ENCODE assay signal across 21 mouse cellular contexts in the genomic region with DNA sequence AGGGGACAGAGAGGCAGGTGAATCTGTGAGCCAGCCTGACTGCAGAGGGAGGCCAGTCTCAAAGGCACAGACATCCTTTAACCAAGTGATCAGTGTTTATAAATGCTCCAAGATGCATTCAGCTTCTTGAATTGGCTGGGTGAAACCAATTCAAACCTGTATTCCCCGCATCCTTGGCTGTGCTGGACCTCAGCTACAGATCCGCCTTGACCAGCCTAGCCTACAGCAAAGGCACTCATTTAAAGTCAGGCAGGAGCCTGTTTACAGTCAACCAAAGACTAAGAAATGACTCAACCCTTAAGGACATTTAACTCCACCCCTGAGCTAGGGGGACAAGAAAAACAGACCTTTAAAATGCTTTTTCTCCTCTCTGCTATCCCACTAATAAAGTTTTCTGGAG. TPM values are rescaled to one million over a fixed set of nuclear protein-coding genes. Genes with fewer than 3 reads are reported as not detected.
DNase-seq lines count a peak whose midpoint lies in the region; ATAC-seq and TF ChIP-seq lines count a peak whose summit lies in the region.
"Had no signal": no experiment of that assay in that cellular context is flagged by ENCODE, and none has a peak within 500 bp of the region (broad histone marks: within the 10 kb centered on the region; RNA-seq: fewer than 3 reads in every experiment).

No protein-coding gene starts in this region.

- in situ Hi-C loops in CH12.LX (cut with MboI; ENCODE audit: low pct_ligation_motif_present, low pct_unique_long_range_greater_than_20kb, low sequenced_read_pairs): no loop called here

- no peak overlapping the region for H3K9ac ChIP-seq in kidney, embryonic 14.5 days (ENCODE audit: low read depth, low read length)
- H3K9ac ChIP-seq in CH12.LX (ENCODE audit: insufficient read depth, low read depth): no peak overlapping the region
- H3K9ac ChIP-seq: forebrain, embryonic 12.5 days; heart, embryonic 15.5 days had no signal

- no peak for ATAC-seq in kidney, embryonic 14.5 days (ENCODE audit: low FRiP score, low TSS enrichment)
- ATAC-seq in erythroblast, adult 5-6 weeks (replicated peaks; ENCODE audit: low FRiP score, poor library complexity, severe bottlenecking): 0 out of 2 replicates have a peak, but pooled peaks have one; percentile 25
- ATAC-seq: hindbrain, postnatal 0 days; intestine, postnatal 0 days; lung, postnatal 0 days; midbrain, embryonic 16.5 days had no signal

- intact Hi-C loops in left cerebral cortex, postnatal 10 days (cut with DNase I): no loop called here

- TF ChIP-seq CTCF in CH12.LX (conservative IDR thresholded peaks at IDR 0.05 in 1 of 2, IDR thresholded peaks at IDR 0.05 in 1 of 2; ENCODE audit: low read depth in 2 of 2, low read length in 2 of 2): no peak

- peaks cover 38% of the 10 kb centered on the region for H3K79me2 ChIP-seq in CH12.LX (replicated peaks; ENCODE audit: control insufficient read depth, extremely low read depth, insufficient read depth, poor library complexity, severe bottlenecking)

- H3K27me3 ChIP-seq in kidney, embryonic 14.5 days (ENCODE audit: control insufficient read depth, insufficient read depth, low read length): no peaks in the 10 kb centered on the region
- H3K27me3 ChIP-seq in CH12.LX (replicated peaks): no peaks in the 10 kb centered on the region
- H3K27me3 ChIP-seq: forebrain, embryonic 12.5 days; heart, embryonic 15.5 days had no signal

- no peak for TF ChIP-seq RAD21 in CH12.LX (IDR thresholded peaks at IDR 0.05; ENCODE audit: low read depth, low read length)

- peaks cover 18% of the 10 kb centered on the region for H3K36me3 ChIP-seq in kidney, embryonic 14.5 days (ENCODE audit: control insufficient read depth, insufficient read depth, low read length)
- H3K36me3 ChIP-seq in CH12.LX (replicated peaks in 1 of 2; ENCODE audit: control insufficient read depth in 1 of 2, insufficient read depth in 1 of 2, low read length in 1 of 2): peaks cover 18 to 28% of the 10 kb centered on the region in 2 experiments

- no peak overlapping the region for H3K27ac ChIP-seq in kidney, embryonic 14.5 days (ENCODE audit: low read depth, low read length)
- H3K27ac ChIP-seq in CH12.LX (ENCODE audit: insufficient read depth, low read depth): no peak overlapping the region
- H3K27ac ChIP-seq: forebrain, embryonic 12.5 days; heart, adult 2 months; heart, embryonic 15.5 days; hindbrain, postnatal 0 days had no signal

- 91% methylated on average over 2 of the region's 2 CpGs for WGBS in kidney, embryonic 14.5 days

- H3K9me3 ChIP-seq in kidney, embryonic 14.5 days (ENCODE audit: control insufficient read depth, low read length): peaks cover 4% of the 10 kb centered on the region; the same call in 1 of the 2 replicates
- H3K9me3 ChIP-seq in CH12.LX (replicated peaks; ENCODE audit: low read length): peaks cover 17% of the 10 kb centered on the region
- H3K9me3 ChIP-seq: forebrain, embryonic 12.5 days; heart, embryonic 15.5 days had no signal

- peaks cover 8% of the 10 kb centered on the region for H3K4me1 ChIP-seq in kidney, embryonic 14.5 days (ENCODE audit: control insufficient read depth, insufficient read depth, low read length)
- H3K4me1 ChIP-seq in CH12.LX (ENCODE audit: control insufficient read depth in 1 of 2, insufficient read depth in 2 of 2): peaks cover 6 to 23% of the 10 kb centered on the region in 2 experiments; a peak in 3 of 4 replicates

- no peak overlapping the region for H3K4me2 ChIP-seq in kidney, embryonic 14.5 days (replicated peaks; ENCODE audit: low read depth, low read length)
- no peak overlapping the region for H3K4me2 ChIP-seq in CH12.LX (ENCODE audit: insufficient read depth, low read depth, poor library complexity, severe bottlenecking)
- H3K4me2 ChIP-seq: forebrain, embryonic 12.5 days; heart, embryonic 15.5 days had no signal

- TF ChIP-seq EP300 in CH12.LX (IDR thresholded peaks at IDR 0.05; ENCODE audit: low read length): peak; percentile 67

- peak; percentile 66 for DNase-seq in kidney, adult 11 months
- DNase-seq in CH12.LX (ENCODE audit: extremely low read depth): no peak
- peak; percentile 22 to 57 for DNase-seq in kidney, postnatal 36 days
- no peak for DNase-seq in left cerebral cortex, postnatal 10 days (ENCODE audit: extremely low spot score in 1 of 2, low spot score in 2 of 2)
- DNase-seq in layer of hippocampus, adult 9-10 months (ENCODE audit: low spot score): no peak
- no peak for DNase-seq in lung, postnatal 4 days
- DNase-seq: cerebellum, adult 8-10 months; gastrocnemius, postnatal 25 days; heart, adult 2 months; right cerebral cortex, postnatal 25 days; thymus, postnatal 36 days had no signal

- dilution Hi-C loops in CH12.LX (cut with MboI; ENCODE audit: extremely low pct_ligation_motif_present, extremely low pct_unique_long_range_greater_than_20kb, low sequenced_read_pairs): no loop called here

- no peak overlapping the region for H3K4me3 ChIP-seq in kidney, embryonic 14.5 days (ENCODE audit: low read length)
- no peak overlapping the region for H3K4me3 ChIP-seq in CH12.LX (replicated peaks in 1 of 3; ENCODE audit: low read depth in 2 of 3, low read length in 2 of 3, poor library complexity in 1 of 3)
- H3K4me3 ChIP-seq: forebrain, embryonic 12.5 days; heart, adult 2 months; heart, embryonic 15.5 days had no signal

- TF ChIP-seq POLR2A in CH12.LX (IDR thresholded peaks at IDR 0.05; ENCODE audit: low read depth, low read length): no peak

TF ChIP-seq in CH12.LX, 34 proteins besides CTCF, POLR2A, EP300 and RAD21:
- TF ChIP-seq IRF4 (IDR thresholded peaks at IDR 0.05; ENCODE audit: low read depth, low read length): peak; percentile 90
- no peak for TF ChIP-seq ELF1 (IDR thresholded peaks at IDR 0.05; ENCODE audit: low read depth, low read length)
- 0 out of 2 replicates have a peak, but pooled peaks have one; percentile 42 for TF ChIP-seq SIN3A (IDR thresholded peaks at IDR 0.05; ENCODE audit: low read length)
- no peak for TF ChIP-seq MEF2A (IDR thresholded peaks at IDR 0.05; ENCODE audit: borderline replicate concordance, low read depth, low read length)
- no peak for TF ChIP-seq POLR2AphosphoS2 (IDR thresholded peaks at IDR 0.05; ENCODE audit: low read depth, low read length)
- no peak for TF ChIP-seq SMC3 (IDR thresholded peaks at IDR 0.05; ENCODE audit: low read depth, low read length)
- no peak for TF ChIP-seq CHD2 (IDR thresholded peaks at IDR 0.05; ENCODE audit: low read length)
- TF ChIP-seq USF2 (conservative IDR thresholded peaks at IDR 0.05; ENCODE audit: low read depth, low read length): no peak
- TF ChIP-seq JUN (IDR thresholded peaks at IDR 0.05; ENCODE audit: insufficient read depth, low read depth, low read length): peak; percentile 60
- no peak for TF ChIP-seq PAX5 (IDR thresholded peaks at IDR 0.05; ENCODE audit: low read length)
- no peak for TF ChIP-seq TCF12 (IDR thresholded peaks at IDR 0.05; ENCODE audit: low read depth, low read length)
- no peak for TF ChIP-seq MAX (IDR thresholded peaks at IDR 0.05; ENCODE audit: low read length)
- TF ChIP-seq JUND (conservative IDR thresholded peaks at IDR 0.05; ENCODE audit: low read depth, low read length): peak; percentile 77
- no peak for TF ChIP-seq MAZ (IDR thresholded peaks at IDR 0.05; ENCODE audit: low read depth, low read length)
- TF ChIP-seq UBTF (IDR thresholded peaks at IDR 0.05; ENCODE audit: low read depth, low read length): no peak

RNA-seq across cellular contexts. Expression of gene Atp6v1e1, which starts 3.3 kb away (rescaled TPM):
- 121 and 139 TPM in 2 replicates for polyA plus RNA-seq in kidney, embryonic 14.5 days (2014; fragmentation: Nextera tagmentation; extraction: Ambion mirVana)
- total RNA-seq in CH12.LX (2012; rRNA removed) (76.9 and 83.1 TPM in 2 replicates), CH12.LX (2014; rRNA removed) (95.2 and 116 TPM in 2 replicates)
- 82.2 and 91.6 TPM in 2 replicates for polyA plus RNA-seq in CH12.LX (2012; ENCODE audit: insufficient read length, low read depth)
- 131 and 140 TPM in 2 replicates for total RNA-seq in erythroblast, adult 5-6 weeks (2015; ENCODE audit: low replicate concordance)
- 234 and 332 TPM in 2 replicates for total RNA-seq in erythroblast, adult 5-6 weeks (2017; ENCODE audit: low replicate concordance)
- total RNA-seq in left cerebral cortex, postnatal 10 days (2021): 100 to 1,000 TPM; 415 to 438 TPM

RNA-seq across cellular contexts. Expression of gene Bcl2l13, which starts 16.7 kb away (rescaled TPM):
- polyA plus RNA-seq in kidney, embryonic 14.5 days (2014; fragmentation: Nextera tagmentation; extraction: Ambion mirVana): 22.9 and 34.0 TPM in 2 replicates
- total RNA-seq in CH12.LX (2012; rRNA removed): 25.5 and 25.7 TPM in 2 replicates
- 35.9 and 46.6 TPM in 2 replicates for total RNA-seq in CH12.LX (2014; rRNA removed)
- polyA plus RNA-seq in CH12.LX (2012; ENCODE audit: insufficient read length, low read depth): 24.6 and 29.5 TPM in 2 replicates
- 20.9 and 27.0 TPM in 2 replicates for total RNA-seq in erythroblast, adult 5-6 weeks (2015; ENCODE audit: low replicate concordance)
- total RNA-seq in erythroblast, adult 5-6 weeks (2017; ENCODE audit: low replicate concordance): 38.6 and 38.7 TPM in 2 replicates
- 10 to 100 TPM; 35.1 to 36.4 TPM for total RNA-seq in left cerebral cortex, postnatal 10 days (2021)

RNA-seq across cellular contexts. Expression of gene Slc25a18, which starts 45.9 kb away (rescaled TPM):
- polyA plus RNA-seq in kidney, embryonic 14.5 days (2014; fragmentation: Nextera tagmentation; extraction: Ambion mirVana): 0.16 TPM in 1 of 2 replicates, not detected in the other
- total RNA-seq in CH12.LX (2012; rRNA removed): 0.08 and 0.17 TPM in 2 replicates
- 0.12 and 0.19 TPM in 2 replicates for total RNA-seq in CH12.LX (2014; rRNA removed)
- polyA plus RNA-seq in CH12.LX (2012; ENCODE audit: insufficient read length, low read depth): 0.46 and 0.51 TPM in 2 replicates
- not detected in 2 replicates for total RNA-seq in erythroblast, adult 5-6 weeks (2015; ENCODE audit: low replicate concordance)
- 0.26 TPM in 1 of 2 replicates, not detected in the other for total RNA-seq in erythroblast, adult 5-6 weeks (2017; ENCODE audit: low replicate concordance)
- total RNA-seq in left cerebral cortex, postnatal 10 days (2021): 10 to 100 TPM; 43.8 to 48.3 TPM
- total RNA-seq: hematopoietic stem cell, adult 5-6 weeks; megakaryocyte-erythroid progenitor cell, adult 5-6 weeks had no signal
- polyA plus RNA-seq: intestine, postnatal 0 days had no signal

Comparison
In these comparisons a context has a peak if more than half of its experiments do, and no peak if none do; other contexts are left out.
1. DNase-seq: peak in kidney, adult 11 months (single experiment) and kidney, postnatal 36 days (2 of 2); none in CH12.LX (single experiment), left cerebral cortex, postnatal 10 days (0 of 2), layer of hippocampus, adult 9-10 months (single experiment) and lung, postnatal 4 days (0 of 2).
2. RNA of gene Slc25a18, which starts 45.9 kb away (total RNA-seq): 43.8 to 48.3 TPM in left cerebral cortex, postnatal 10 days; 0.26 TPM in erythroblast, adult 5-6 weeks and 0.08 to 0.19 TPM in CH12.LX; every median in the first group is over 10 times any median in the second.